In the genomic region with DNA sequence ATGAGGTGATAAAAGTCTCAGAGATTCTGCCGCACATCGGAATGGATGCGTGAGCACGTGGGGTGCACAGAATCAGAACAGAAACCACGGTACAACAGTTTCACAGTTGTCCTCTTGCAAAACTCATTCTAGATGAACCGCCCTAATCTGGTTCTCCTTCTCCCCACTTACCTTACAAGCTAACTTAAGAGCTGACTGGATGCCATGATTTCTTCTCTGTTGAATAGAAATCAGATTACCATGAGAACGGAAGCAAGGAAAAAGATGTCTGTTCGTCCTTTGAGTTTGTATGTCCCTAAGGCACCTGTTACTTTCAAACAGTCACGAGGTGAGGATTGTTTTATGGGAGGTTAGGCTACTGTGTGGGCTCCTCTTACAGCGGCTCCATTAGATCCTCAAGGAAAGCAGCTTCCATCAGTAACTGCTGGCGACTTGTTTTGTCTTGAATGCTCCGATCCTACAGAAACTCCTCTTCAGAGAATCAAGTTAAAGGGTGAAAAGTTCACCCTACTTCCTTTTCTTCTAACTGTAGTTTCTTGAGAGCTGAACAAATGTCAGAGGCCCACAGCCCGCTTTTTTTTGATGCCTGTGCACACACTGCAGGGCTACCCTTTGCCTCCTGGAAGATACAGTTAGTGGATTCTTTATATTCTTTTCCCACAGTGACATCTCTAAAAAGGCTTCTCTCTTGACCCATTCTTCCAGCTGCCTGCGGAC, we compare ENCODE assay signal across 10 mouse cellular contexts. TPM values are rescaled to one million over a fixed set of nuclear protein-coding genes. Genes with fewer than 3 reads are reported as not detected.
DNase-seq lines count a peak whose midpoint lies in the region; ATAC-seq lines count a peak whose summit lies in the region.
"Had no signal": no experiment of that assay in that cellular context is flagged by ENCODE, and none has a peak within 500 bp of the region (broad histone marks: within the 10 kb centered on the region; RNA-seq: fewer than 3 reads in every experiment).

No protein-coding gene starts in this region.

- H3K4me2 ChIP-seq in kidney, embryonic 16.5 days (replicated peaks; ENCODE audit: low read depth, low read length): no peak overlapping the region
- H3K4me2 ChIP-seq in liver, embryonic 12.5 days: peak overlapping the region; percentile 68
- H3K4me2 ChIP-seq: embryonic facial prominence, embryonic 15.5 days had no signal

- ATAC-seq in kidney, embryonic 16.5 days (ENCODE audit: low FRiP score, low TSS enrichment): no peak
- no peak for ATAC-seq in liver, embryonic 12.5 days
- ATAC-seq: midbrain, embryonic 16.5 days had no signal

- H3K27me3 ChIP-seq in kidney, embryonic 16.5 days (ENCODE audit: insufficient read depth, low read length): no peaks in the 10 kb centered on the region
- no peaks in the 10 kb centered on the region for H3K27me3 ChIP-seq in liver, embryonic 12.5 days (replicated peaks)
- no peaks in the 10 kb centered on the region for H3K27me3 ChIP-seq in splenic B cell, adult 2 months (ENCODE audit: control insufficient read depth, insufficient read depth, low read length, poor library complexity, severe bottlenecking)
- H3K27me3 ChIP-seq: embryonic facial prominence, embryonic 15.5 days had no signal

- no peak for DNase-seq in kidney, postnatal 10 days
- peak; percentile 17 for DNase-seq in ES-CJ7 (ENCODE audit: low read depth, low spot score)
- peak; percentile 58 for DNase-seq in splenic B cell, adult 2 months (ENCODE audit: low read depth, low spot score)
- DNase-seq in adrenal gland, adult 18-20 months (ENCODE audit: low spot score in 2 of 2): no peak
- no peak for DNase-seq in layer of hippocampus, adult 11-12 months (ENCODE audit: low spot score)
- DNase-seq: cerebellum, postnatal 36 days had no signal

- H3K36me3 ChIP-seq in kidney, embryonic 16.5 days (ENCODE audit: insufficient read depth, low read length): no peaks in the 10 kb centered on the region
- H3K36me3 ChIP-seq in liver, embryonic 12.5 days: peaks cover 97% of the 10 kb centered on the region
- no peaks in the 10 kb centered on the region; the same call in none of the 2 replicates for H3K36me3 ChIP-seq in splenic B cell, adult 2 months (ENCODE audit: control insufficient read depth, insufficient read depth, low read length, poor library complexity, severe bottlenecking)

- 60% methylated on average over 14 of the region's 14 CpGs for WGBS in kidney, embryonic 16.5 days
- 72% methylated on average over 14 of the region's 14 CpGs for WGBS in liver, embryonic 12.5 days (ENCODE audit: insufficient replicate concordance)

- peaks cover 21% of the 10 kb centered on the region; the same call in 1 of the 2 replicates for H3K4me1 ChIP-seq in kidney, embryonic 16.5 days (ENCODE audit: insufficient read depth, low read length)
- peaks cover 97% of the 10 kb centered on the region for H3K4me1 ChIP-seq in liver, embryonic 12.5 days

- 0 out of 2 replicates have a peak overlapping the region, but pooled peaks have one; percentile 23 for H3K27ac ChIP-seq in kidney, embryonic 16.5 days (ENCODE audit: low read length)
- H3K27ac ChIP-seq in liver, embryonic 12.5 days: peak overlapping the region; percentile 98

- no peak overlapping the region for H3K9ac ChIP-seq in kidney, embryonic 16.5 days (replicated peaks; ENCODE audit: low read length)
- peak overlapping the region; percentile 45; the same call in 1 of the 2 replicates for H3K9ac ChIP-seq in liver, embryonic 12.5 days
- H3K9ac ChIP-seq: embryonic facial prominence, embryonic 15.5 days had no signal

- no peaks in the 10 kb centered on the region for H3K9me3 ChIP-seq in kidney, embryonic 16.5 days (ENCODE audit: low read length)
- no peaks in the 10 kb centered on the region for H3K9me3 ChIP-seq in liver, embryonic 12.5 days (replicated peaks)
- H3K9me3 ChIP-seq: embryonic facial prominence, embryonic 15.5 days had no signal

- no peak overlapping the region for H3K4me3 ChIP-seq in kidney, embryonic 16.5 days (ENCODE audit: low read length)
- H3K4me3 ChIP-seq in liver, embryonic 12.5 days: peak overlapping the region; percentile 32; the same call in 1 of the 2 replicates
- H3K4me3 ChIP-seq: embryonic facial prominence, embryonic 15.5 days had no signal

RNA-seq across cellular contexts. Expression of gene Fam117a, which starts 17.6 kb away (rescaled TPM):
- polyA plus RNA-seq in kidney, embryonic 16.5 days (2015; fragmentation: Nextera tagmentation; extraction: Ambion mirVana): 9.9 and 10.1 TPM in 2 replicates
- 59.0 and 62.7 TPM in 2 replicates for polyA plus RNA-seq in liver, embryonic 12.5 days (2016; fragmentation: Nextera tagmentation; extraction: Ambion mirVana)
- 10 to 100 TPM; 11.7 to 21.8 TPM for total RNA-seq in adrenal gland, adult 18-20 months (2021)

RNA-seq across cellular contexts. Expression of gene Slc35b1, which starts 30.1 kb away (rescaled TPM):
- polyA plus RNA-seq in kidney, embryonic 16.5 days (2015; fragmentation: Nextera tagmentation; extraction: Ambion mirVana): 99.2 and 102 TPM in 2 replicates
- polyA plus RNA-seq in liver, embryonic 12.5 days (2016; fragmentation: Nextera tagmentation; extraction: Ambion mirVana): 58.2 and 61.3 TPM in 2 replicates
- 10 to 100 TPM; 55.7 to 65.8 TPM for total RNA-seq in adrenal gland, adult 18-20 months (2021)

RNA-seq across cellular contexts. Expression of gene Kat7, which starts 44.3 kb away (rescaled TPM):
- 85.0 and 92.3 TPM in 2 replicates for polyA plus RNA-seq in kidney, embryonic 16.5 days (2015; fragmentation: Nextera tagmentation; extraction: Ambion mirVana)
- polyA plus RNA-seq in liver, embryonic 12.5 days (2016; fragmentation: Nextera tagmentation; extraction: Ambion mirVana): 48.1 and 49.5 TPM in 2 replicates
- total RNA-seq in adrenal gland, adult 18-20 months (2021): 10 to 100 TPM; 54.9 to 59.0 TPM

RNA-seq across cellular contexts. Expression of gene Spop, which starts 59.5 kb away (rescaled TPM):
- polyA plus RNA-seq in kidney, embryonic 16.5 days (2015; fragmentation: Nextera tagmentation; extraction: Ambion mirVana): 141 and 155 TPM in 2 replicates
- 90.8 and 105 TPM in 2 replicates for polyA plus RNA-seq in liver, embryonic 12.5 days (2016; fragmentation: Nextera tagmentation; extraction: Ambion mirVana)
- total RNA-seq in adrenal gland, adult 18-20 months (2021): 100 to 1,000 TPM; 134 to 145 TPM

Comparison
In these comparisons a context has a peak if more than half of its experiments do, and no peak if none do; other contexts are left out.
1. DNase-seq: peak in ES-CJ7 (single experiment) and splenic B cell, adult 2 months (single experiment); none in kidney, postnatal 10 days (single experiment), adrenal gland, adult 18-20 months (0 of 2) and layer of hippocampus, adult 11-12 months (single experiment).